Mouse (Mus musculus) thymus, postnatal 14 days (tissue): ENCODE data around the gene Stard9.
"Not testable (repeated sequence)": the region's sequence is repeated elsewhere in the genome, so short reads cannot be mapped to it uniquely, and the experiment has no call there.

ENCODE experiments used
- DNase-seq: peaks from one replicate; pipeline ENCODE4 v3.0.0; 2021

The Stard9 gene

DNA sequence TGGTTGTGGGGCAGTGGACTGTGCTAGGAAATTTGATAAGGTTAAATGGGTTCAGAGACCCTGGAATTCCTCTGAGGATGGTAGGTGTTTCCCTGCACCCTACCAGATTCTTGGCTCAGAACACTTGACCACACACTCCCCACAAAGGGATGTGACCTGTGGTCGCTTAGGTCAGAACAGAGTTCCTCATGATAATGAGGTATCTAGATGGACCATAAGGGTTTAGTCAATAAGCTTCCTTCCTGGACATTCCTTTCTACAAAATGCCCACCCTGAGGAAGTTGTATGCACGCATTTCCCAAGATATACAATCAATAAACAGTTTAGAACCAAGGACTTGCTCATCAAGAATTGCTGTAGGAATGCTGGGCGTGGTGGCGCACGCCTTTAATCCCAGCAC, 27.0 kb downstream of the Stard9 start:
- DNase-seq: no peak

DNA sequence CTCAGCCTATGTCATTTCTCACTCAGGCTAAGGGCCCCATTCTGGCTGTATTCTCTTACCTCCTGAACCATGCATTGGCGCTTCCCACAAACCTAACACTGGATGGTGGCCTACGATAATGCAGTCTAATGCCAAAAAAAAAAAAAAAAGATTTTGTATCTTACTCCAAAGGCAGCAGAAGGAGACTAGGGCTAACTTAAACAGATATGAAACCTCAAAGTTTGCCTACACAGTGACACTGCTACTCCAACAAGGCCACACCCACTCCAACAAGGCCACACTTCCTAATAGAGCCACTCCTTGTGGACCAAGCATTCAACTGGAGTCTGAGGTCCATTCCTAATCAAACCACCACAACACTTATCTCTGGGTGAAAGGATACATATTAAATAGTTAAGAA, 27.8 kb downstream of the Stard9 start:
- no peak for DNase-seq

DNA sequence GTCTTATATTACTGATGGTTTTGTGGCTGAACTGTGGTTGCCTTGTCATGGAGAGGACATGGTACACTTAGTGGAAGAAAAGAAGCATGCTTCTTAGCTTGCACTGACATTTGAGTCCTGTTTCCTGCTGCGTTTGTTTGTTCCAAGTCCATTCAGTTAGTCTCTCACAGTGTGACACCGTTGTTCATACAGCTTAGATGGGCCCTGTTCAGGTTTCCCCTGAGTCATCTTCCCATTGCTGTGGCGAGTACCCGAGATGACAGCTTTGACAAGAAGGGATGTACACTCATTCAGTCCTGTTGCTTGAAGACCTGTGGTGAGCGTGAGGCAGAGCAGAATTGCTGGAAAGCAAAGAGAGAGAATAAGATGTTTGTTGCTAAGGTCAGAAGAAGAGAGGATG, 29.6 kb downstream of the Stard9 start:
- no peak for DNase-seq

DNA sequence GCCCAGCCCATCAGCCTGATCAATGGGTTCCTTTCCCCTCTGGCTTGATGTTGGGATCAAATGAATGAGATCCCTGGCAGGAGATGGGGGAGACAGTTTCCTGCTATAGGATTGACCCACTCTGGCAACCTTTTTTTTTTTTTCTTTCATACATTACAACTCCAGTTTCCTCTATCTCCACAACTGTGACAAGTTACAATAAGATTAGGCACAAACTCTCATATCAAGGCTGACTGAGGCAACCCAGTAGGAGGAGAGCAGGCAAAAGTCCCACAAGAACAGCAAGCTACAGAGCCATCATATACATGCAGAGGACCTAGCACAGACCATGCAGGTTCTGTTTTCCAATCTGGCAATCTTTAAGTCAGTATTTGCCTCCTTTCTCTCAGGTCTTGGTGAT, 30.4 kb downstream of the Stard9 start:
- no peak for DNase-seq

DNA sequence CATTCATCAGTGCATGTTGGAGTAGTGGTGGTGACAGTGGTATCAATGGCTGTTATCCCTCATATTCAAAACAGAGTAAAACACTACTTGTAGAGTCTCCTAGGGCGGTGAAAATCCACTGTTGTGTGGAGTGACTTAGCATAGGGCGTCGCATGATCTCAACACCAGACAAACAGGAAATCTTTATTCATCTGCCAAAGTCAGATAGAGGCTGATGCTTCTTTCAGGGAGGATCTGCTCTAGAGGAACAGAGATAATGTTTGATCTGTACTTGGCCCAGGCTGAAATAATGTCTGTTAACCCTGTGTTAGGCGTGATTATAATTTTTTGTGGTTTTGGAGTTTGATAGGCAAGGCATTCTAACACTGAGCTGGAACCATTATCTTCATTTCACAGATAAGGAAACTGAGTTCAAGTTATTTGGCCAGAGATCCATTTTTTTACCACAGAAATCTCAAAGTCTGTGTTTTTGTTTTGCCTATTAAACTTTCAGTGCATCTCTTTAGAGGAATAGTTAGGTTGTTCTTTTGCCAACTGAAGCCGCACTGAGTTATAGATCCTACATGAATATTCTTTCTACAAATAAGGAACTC, 31.7 kb downstream of the Stard9 start:
- DNase-seq: no peak

DNA sequence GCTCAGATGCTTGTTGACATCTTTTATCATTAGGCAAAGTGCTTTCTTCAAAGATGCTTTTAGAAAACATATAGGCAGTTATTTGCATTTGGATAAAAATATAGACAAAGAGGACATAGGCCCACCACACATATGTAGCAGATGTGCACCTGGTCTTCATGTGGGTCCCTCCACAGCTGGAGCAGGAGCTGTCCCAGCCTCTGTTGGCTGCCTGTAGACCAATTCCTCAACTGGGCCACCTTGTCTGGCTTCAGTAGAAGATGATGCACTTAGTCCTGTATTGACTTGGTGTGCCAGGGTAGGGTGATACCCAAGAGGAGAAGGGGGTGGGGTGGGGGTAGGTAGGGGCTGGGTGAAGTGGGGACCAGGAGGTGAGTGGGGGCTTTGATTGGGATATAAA, 33.8 kb downstream of the Stard9 start:
- DNase-seq: no peak

DNA sequence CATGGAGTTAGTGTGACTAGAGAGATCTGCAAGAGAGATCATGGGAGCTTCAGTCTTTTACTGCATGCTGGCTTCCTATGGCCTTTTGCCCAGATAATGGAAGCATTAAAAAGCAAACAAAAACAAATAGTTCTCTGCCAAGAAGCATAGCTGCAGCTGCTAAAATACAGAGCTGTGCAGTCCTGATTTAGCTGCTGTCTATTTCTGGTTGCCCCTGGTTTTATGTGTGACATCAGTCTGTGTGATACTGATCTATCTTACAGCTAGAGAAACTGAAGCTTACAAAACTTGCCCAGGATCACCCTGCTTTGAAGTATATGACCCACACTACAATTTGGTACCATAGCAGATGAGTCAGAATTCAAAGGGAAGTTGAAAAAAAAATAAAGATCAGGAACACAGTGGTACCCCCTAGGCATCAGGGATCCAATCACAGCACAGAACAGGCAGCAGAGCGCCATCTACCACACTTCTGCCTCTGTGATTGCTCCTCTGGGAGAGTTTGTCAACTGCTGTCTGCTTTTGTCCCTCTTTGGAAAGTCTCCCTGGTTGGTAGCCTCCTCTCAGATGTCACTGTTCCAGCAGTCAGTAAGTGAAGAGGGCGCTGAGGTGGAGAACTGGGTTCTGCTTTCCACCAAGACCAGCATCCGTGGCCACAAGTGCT, 34.7 kb downstream of the Stard9 start:
- no peak for DNase-seq

DNA sequence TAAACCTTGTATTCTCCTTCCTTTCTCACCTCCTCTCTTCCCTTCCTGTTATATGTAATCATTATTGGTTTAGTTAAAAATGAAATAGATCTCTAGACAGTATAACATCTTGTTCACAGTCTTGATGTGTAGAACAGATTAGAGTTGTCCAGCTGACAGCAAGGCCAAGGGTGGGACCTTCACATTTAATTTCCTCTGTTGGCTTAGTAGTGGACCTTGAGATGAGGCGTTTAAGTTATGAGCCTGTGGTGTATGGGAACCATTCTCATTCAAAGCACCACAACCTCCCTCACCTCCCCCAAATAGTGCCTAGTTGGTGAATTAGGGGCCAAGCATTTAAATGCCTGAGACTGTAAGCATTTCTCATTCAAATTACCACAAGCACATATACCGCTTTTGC, 38.5 kb downstream of the Stard9 start:
- DNase-seq: no peak

DNA sequence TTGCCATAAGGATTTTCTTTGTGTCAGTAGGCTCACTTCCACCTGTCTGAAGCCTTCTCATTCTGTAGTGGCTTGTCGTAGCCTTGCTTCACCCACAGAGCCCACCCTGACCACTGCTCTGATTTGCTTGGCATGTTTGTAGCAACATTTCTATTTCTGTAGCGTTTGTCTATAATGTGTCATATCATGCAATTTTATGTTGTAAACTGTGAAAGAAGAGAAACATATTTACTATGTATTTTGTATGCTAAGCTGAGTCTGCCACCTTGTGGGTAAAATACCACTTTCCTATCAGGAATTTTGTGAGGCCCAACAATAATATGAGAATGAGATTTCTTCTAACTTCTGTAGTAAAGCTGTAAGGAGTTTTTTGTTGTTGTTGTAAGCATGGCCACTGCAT, 41.3 kb downstream of the Stard9 start:
- no peak for DNase-seq

DNA sequence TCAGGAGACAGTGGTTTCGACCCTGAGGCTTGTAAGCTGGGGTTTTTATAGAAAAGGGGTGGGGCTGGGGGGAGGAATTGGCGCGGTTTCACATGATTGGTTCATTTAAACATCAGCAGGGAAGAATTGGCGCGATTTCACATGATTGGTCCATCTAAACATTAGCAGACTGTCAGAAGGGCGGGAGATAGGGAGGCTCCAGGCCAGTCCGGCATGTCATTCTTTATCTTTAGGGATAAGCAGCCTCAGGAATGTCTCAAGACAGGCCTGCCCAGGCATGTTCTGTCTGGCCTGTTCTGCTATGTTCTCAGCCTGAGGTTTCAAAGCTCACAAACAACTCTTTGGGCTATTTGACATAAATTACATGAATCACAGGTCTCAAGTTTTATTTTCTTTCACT, 52.2 kb downstream of the Stard9 start:
- not testable (repeated sequence) for DNase-seq

DNA sequence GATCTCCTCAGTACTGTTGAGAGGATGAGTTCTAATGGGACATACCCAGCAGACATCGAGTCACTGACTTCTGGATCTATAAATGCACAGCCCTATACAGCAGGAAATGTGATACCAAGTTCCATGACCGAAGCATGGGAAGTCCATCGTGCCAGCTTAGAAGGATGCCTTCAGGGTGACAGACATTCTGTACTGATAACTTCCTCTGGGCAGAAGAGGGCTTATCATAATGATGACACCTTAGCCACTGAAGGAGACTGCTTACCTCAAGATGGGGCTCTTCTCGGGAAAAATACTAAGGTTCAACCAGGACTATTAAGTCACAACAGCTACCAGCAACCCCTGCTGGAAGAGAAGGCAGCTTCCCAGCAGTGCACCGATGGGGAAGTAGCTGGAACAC, 68.8 kb downstream of the Stard9 start:
- no peak for DNase-seq

DNA sequence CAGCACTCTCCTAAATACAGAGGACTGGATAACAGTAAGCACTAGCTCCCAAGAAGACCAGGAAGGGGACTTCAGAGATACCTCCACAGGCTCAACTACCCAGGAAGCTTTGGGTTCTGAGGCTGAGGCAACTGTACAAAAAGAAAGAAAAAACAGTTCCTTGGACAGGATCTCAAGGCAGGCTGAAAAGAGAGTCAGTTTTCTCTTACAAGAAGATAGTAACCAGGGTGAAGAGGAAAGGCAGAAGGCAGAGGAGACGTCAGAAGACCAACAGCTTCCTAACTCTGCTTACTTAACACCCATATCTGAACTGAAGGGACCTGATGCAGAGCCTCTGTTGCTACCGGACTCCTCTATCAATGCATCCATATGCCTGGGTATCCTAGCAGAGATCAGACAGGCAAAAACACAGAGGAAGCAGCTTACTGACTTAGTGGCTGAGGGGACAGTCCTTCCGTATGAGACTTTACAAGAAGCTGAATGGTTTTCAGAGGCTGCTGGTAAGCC, 71.5 kb downstream of the Stard9 start:
- DNase-seq: no peak

DNA sequence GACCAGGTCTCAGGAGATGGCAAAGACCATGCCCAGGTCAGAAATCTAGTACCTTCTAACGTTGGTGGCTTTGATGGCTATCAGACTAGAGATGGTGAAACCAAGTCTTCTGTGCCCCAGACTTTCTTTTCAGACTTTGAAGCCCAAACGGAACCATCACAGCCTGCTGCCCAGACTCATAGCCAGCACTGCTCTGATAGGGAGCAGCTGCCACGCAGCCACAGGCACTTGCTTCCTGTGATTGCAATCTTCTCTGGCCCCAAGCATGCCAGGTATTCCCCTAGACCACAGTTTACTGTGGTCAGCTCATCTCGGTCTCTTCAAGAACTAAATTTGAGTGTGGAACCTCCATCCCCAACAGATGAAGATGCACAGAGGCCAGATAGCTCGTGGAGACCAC, 73.8 kb downstream of the Stard9 start:
- DNase-seq: no peak

DNA sequence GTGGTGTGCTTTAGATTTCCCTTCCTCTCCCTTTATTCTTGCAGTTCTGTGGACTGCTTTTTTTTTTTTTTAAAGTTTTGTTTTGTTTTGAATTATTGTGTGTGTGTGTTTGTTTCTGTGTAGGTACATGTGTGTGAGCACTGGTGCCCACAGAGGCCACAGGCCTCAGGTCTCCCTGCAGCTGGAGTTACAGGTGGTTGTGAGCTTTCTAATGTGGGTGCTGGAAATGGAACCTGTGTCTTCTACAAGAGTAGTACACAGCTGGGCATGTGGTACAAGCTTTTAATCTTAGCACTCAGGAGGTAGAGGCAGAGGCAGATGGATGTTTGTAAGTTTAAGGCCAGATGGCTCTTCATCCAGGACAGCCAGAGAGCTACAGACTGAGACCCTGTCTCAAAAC, 78.1 kb downstream of the Stard9 start:
- DNase-seq: peak; percentile 44

DNA sequence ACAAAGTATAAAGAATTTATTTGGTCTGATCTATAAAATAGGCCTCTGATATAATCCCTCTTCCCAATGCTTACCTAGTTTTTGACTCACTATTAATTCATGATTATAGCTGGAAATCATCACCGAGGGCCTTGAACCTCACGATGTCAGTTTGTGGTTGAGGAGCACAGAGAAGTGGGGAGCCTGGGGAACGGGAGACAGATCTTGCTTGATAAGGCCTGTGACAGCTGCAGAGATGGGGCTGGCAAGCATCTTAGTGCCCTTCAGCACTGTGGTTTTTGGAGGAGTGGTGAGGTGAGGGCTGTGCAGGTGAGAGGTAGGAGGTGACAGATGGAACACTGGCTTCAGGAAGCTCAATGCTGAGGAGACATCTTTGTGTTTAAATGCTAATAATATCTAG, 81.2 kb downstream of the Stard9 start:
- DNase-seq: peak; percentile 70

DNA sequence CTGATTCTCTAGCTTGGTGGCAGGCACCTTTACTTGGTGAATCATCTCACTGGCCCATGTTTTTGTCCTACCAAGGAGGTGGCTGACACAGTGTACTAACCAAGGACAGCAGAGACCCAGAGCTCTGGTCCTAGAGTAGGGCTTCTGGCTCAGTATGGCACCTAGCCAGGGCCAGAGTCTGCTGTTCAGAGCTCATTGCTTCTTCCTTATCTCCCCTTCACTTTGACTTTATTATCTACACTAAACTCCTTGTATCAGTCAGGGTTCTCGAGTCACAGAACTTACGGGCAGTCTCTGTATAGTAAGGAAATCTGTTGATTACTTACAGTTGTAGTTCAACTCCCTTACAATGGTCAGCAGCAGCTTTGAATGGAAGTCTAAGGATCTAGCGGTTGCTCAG, 82.0 kb downstream of the Stard9 start:
- no peak for DNase-seq

DNA sequence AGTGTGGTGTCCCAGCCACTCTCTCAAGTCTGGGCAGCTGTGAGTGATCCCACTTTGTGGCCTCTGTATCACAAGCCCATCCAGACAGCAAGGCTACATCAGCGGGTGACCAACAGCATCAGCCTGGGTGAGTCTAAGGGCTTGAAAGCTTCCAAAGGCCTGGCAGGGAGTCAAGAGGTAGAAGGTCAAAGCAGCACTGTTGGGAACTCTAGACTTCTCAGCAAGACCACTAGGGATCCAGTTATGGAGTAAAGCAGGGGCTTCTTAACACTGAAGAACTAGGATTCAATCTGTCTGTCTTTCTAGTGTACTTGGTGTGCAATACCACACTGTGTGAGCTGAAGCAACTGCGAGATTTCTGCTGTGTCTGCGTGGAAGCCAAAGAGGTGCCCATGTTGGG, 84.5 kb downstream of the Stard9 start:
- no peak for DNase-seq

DNA sequence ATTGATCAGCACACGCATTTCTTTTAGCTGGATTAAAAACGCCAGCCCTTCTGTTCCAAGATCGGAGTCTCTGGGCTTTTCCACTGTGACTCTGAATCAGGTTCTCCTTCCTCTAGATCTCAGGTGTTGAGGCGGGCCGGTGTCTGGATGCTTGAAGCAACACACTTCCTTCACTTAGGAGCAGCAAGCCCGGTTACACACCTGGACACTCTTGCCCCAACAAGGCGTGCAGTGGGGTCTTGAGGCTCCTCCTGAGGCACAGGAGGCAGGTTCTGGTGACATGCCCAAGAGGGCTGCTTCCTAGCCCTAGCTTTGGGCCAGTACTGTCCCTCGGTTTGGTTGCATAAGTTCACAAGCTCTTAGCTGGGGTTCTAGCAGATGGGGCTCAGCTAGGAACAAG, 89.6 kb downstream of the Stard9 start:
- DNase-seq: no peak

DNA sequence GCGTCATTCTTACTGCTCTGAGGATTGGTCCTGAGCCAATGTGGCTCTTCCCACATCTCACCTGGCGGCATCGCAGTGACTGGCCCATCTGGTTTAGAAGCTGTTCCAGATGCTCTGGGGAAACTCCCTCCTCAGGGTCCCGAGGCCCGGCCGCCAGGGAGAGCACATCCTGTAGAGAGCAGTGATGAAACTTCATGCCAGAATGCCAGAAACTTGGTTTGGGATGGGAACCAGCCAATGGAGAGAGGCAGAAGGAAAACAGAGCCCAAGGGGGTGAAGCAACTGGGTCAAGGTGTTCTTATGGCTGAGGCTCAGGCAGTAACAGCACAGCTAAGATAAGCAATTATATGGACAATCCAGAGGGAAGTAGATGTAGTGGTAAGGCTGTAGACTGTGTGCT, 91.9 kb downstream of the Stard9 start:
- DNase-seq: no peak

DNA sequence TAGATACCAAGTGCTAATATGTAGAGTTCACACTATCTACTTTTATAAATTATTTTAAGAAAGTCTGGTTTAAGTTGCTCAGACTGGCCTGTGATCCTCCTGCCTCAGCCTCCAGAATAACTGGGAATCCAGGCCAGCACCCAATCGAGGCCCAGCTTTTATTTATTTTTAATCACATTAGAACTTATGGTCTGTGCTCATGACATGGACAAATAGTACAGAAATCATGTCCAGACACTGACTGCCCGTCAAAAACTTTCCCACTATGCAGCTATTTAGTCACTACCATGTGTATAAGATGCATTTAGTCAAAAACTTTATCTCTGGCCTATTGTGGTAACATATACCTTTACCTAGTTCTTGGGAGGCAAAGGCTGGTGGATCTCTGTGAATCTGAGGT, 93.0 kb downstream of the Stard9 start:
- no peak for DNase-seq

DNA sequence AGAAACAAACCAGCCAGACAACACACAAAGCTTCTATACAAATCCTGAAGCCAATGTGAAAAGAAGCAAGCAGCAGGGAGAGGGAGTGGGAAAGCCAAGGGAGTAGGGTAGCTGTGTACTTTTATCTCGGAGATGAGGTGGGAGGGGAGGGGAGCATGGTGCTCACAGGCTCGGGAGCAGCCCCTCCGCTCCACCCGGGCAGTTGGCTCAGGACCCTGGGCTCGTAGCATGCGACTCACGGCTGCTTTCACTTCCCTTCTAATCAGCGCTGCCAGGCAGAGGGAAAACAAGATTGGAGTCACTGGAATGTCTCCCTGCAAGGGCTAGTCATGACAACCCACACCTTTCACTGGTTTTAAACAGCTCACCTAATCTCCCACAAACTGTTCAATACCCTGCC, 93.6 kb downstream of the Stard9 start:
- DNase-seq: no peak

DNA sequence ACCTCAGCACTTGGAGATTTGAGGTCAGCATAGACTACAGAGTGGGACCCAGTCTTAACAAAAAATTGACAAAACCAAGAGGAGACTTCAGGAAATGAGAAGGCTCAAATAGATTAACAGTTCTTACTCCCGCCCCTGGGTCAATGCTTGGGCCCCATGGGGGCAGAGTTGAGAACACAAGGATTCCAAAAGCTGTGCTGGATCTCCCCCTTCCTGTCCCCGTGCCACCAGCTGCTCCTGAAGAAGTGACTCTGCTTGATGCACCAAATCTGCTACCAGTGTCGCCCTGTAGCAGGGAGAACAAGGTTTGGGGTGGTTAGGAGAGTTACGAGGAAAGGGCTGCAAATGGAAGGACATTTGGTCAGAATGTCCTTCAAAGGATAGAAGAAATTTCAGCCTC, 94.7 kb downstream of the Stard9 start:
- DNase-seq: no peak

DNA sequence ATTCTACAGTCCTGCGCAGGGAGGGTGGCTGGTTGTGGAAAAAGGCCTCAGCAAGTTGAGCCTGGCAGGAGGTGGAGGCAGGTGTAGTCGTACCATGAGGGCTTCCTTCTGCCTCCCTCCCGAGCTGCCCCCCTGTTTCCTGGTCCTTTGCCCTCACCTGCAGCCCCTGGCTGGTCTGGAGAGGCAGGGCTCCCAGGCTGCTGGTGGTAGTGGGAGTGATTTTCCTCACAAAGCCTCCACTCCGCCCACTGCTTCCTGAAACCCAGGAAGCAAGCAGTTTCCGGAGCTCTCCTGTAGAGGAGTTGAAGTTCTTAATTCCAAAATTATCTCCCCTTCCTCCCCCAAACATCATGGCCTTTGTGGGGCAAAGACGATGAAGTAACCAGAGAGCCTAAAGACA, 95.3 kb downstream of the Stard9 start:
- no peak for DNase-seq

DNA sequence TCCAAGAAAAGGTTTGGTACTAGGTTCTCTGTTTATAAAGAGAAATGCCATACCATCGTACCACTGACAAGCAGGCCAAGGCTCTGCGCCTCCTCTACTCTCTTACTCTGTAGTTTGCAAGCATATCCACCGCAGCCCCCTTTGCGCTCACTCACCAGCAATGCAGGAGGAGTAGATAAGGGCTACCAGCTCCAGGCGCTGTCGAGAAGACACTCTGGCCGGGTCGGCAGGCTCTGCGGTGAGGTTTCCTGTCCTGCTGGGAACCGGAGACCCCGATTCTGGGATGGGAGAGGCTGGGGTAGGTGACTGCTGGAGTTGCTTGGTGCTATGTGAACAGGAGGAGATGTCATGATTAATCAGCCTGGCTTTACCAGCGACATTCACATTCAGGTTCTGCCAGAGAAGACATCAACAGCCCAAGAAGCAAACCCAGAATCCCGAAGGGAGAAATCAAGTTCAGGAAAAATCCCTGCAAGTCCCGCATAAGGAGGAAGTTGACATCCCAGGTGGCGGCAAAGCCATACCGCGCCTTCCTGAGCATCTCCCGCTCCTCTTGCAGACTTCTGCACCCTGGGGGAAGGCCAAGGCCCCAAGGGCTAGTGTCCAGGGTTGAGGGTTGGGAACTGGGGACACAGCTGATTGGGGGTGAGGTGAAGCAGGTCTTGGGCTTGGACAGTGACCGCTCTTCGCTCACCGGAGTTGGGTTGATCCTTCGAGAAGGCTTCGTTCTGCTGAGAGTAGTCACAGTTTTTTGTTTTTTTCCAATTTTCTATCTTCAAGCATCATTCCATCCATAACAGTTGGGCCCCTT, 101.1 kb downstream of the Stard9 start:
- peak; percentile 56 for DNase-seq
